Mouse (Mus musculus): ENCODE data around the gene Arid5b. TPM values are rescaled to one million over a fixed set of nuclear protein-coding genes. Genes with fewer than 3 reads are reported as not detected.

The Arid5b gene
- polyA plus RNA-seq, 1 experiment: 4.5 TPM

GRCm38 (mm10) chr10:68129651-68130050, 148.9 kb downstream of the Arid5b start:
- Histone ChIP-seq H3K36me3 (ENCODE audit: control insufficient read depth, insufficient read depth, low read length) (peaks cover 21% of the 10 kb centered on the region), H3K27ac (ENCODE audit: insufficient read depth, low read length) (no peak overlapping the region), H3K4me3 (ENCODE audit: extremely low read depth, insufficient read depth, insufficient read length) (no peak overlapping the region), H3K27me3 (ENCODE audit: control insufficient read depth, insufficient read depth, low read length) (no peaks in the 10 kb centered on the region), H3K4me1 (ENCODE audit: control insufficient read depth, insufficient read depth, insufficient read length) (no peaks in the 10 kb centered on the region; the same call in 1 of the 2 replicates)
- WGBS: 78% methylated on average over 7 of the region's 7 CpGs
- no peak for DNase-seq (ENCODE audit: low read depth in 1 of 2, low spot score in 2 of 2)
- TF ChIP-seq CTCF (IDR thresholded peaks at IDR 0.05; ENCODE audit: extremely low read depth, insufficient read depth, insufficient read length, insufficient replicate concordance) (no peak), POLR2A (IDR thresholded peaks at IDR 0.05; ENCODE audit: low read depth, low read length) (no peak)

GRCm38 (mm10) chr10:68129009-68129408, 149.5 kb downstream of the Arid5b start:
- Histone ChIP-seq H3K4me1 (ENCODE audit: control insufficient read depth, insufficient read depth, insufficient read length) (peaks cover 2% of the 10 kb centered on the region; the same call in 1 of the 2 replicates), H3K27me3 (ENCODE audit: control insufficient read depth, insufficient read depth, low read length) (no peaks in the 10 kb centered on the region), H3K36me3 (ENCODE audit: control insufficient read depth, insufficient read depth, low read length) (peaks cover 21% of the 10 kb centered on the region), H3K27ac (ENCODE audit: insufficient read depth, low read length) (no peak overlapping the region), H3K4me3 (ENCODE audit: extremely low read depth, insufficient read depth, insufficient read length) (no peak overlapping the region)
- WGBS: 90% methylated on average over 3 of the region's 3 CpGs
- DNase-seq (ENCODE audit: low read depth in 1 of 2, low spot score in 2 of 2): no peak
- TF ChIP-seq POLR2A (IDR thresholded peaks at IDR 0.05; ENCODE audit: low read depth, low read length) (no peak), CTCF (IDR thresholded peaks at IDR 0.05; ENCODE audit: extremely low read depth, insufficient read depth, insufficient read length, insufficient replicate concordance) (no peak)

GRCm38 (mm10) chr10:68128441-68128848, 150.1 kb downstream of the Arid5b start:
- Histone ChIP-seq H3K4me3 (ENCODE audit: extremely low read depth, insufficient read depth, insufficient read length) (no peak overlapping the region), H3K27ac (ENCODE audit: insufficient read depth, low read length) (no peak overlapping the region)
- WGBS: 85% methylated on average over 10 of the region's 10 CpGs

GRCm38 (mm10) chr10:68127604-68128256, 150.8 kb downstream of the Arid5b start:
- no peaks in the 10 kb centered on the region for H3K27me3 ChIP-seq (ENCODE audit: control insufficient read depth, insufficient read depth, low read length)
- peaks cover 15% of the 10 kb centered on the region for H3K36me3 ChIP-seq (ENCODE audit: control insufficient read depth, insufficient read depth, low read length)
- DNase-seq (ENCODE audit: low read depth in 1 of 2, low spot score in 2 of 2): no peak
- no peak overlapping the region for H3K27ac ChIP-seq (ENCODE audit: insufficient read depth, low read length)
- no peak overlapping the region for H3K4me3 ChIP-seq (ENCODE audit: extremely low read depth, insufficient read depth, insufficient read length)
- H3K4me1 ChIP-seq (ENCODE audit: control insufficient read depth, insufficient read depth, insufficient read length): peaks cover 2% of the 10 kb centered on the region; the same call in 1 of the 2 replicates
- 88% methylated on average over 6 of the region's 6 CpGs for WGBS
- TF ChIP-seq POLR2A (IDR thresholded peaks at IDR 0.05; ENCODE audit: low read depth, low read length): no peak

More at GRCm38 (mm10) chr10:68128441-68128848, 150.1 kb downstream of the Arid5b start:
- TF ChIP-seq POLR2A (IDR thresholded peaks at IDR 0.05; ENCODE audit: low read depth, low read length) (no peak), CTCF (IDR thresholded peaks at IDR 0.05; ENCODE audit: extremely low read depth, insufficient read depth, insufficient read length, insufficient replicate concordance) (no peak)
- Histone ChIP-seq H3K36me3 (ENCODE audit: control insufficient read depth, insufficient read depth, low read length) (peaks cover 18% of the 10 kb centered on the region), H3K4me1 (ENCODE audit: control insufficient read depth, insufficient read depth, insufficient read length) (peaks cover 2% of the 10 kb centered on the region; the same call in 1 of the 2 replicates), H3K27me3 (ENCODE audit: control insufficient read depth, insufficient read depth, low read length) (no peaks in the 10 kb centered on the region)
- DNase-seq (ENCODE audit: low read depth in 1 of 2, low spot score in 2 of 2): no peak

GRCm38 (mm10) chr10:68127104-68127503, 151.4 kb downstream of the Arid5b start:
- no peaks in the 10 kb centered on the region for H3K27me3 ChIP-seq (ENCODE audit: control insufficient read depth, insufficient read depth, low read length)
- peaks cover 2% of the 10 kb centered on the region; the same call in 1 of the 2 replicates for H3K4me1 ChIP-seq (ENCODE audit: control insufficient read depth, insufficient read depth, insufficient read length)
- peaks cover 15% of the 10 kb centered on the region for H3K36me3 ChIP-seq (ENCODE audit: control insufficient read depth, insufficient read depth, low read length)
- 70% methylated on average over 2 of the region's 2 CpGs for WGBS
- 0 out of 2 replicates have a peak overlapping the region, but pooled peaks have one; percentile 21 for H3K27ac ChIP-seq (ENCODE audit: insufficient read depth, low read length)
- TF ChIP-seq CTCF (IDR thresholded peaks at IDR 0.05; ENCODE audit: extremely low read depth, insufficient read depth, insufficient read length, insufficient replicate concordance): no peak
- no peak for TF ChIP-seq POLR2A (IDR thresholded peaks at IDR 0.05; ENCODE audit: low read depth, low read length)
- H3K4me3 ChIP-seq (ENCODE audit: extremely low read depth, insufficient read depth, insufficient read length): no peak overlapping the region
- DNase-seq (ENCODE audit: low read depth in 1 of 2, low spot score in 2 of 2): no peak

GRCm38 (mm10) chr10:68126551-68126950, 152.0 kb downstream of the Arid5b start:
- Histone ChIP-seq H3K4me3 (ENCODE audit: extremely low read depth, insufficient read depth, insufficient read length) (no peak overlapping the region), H3K27me3 (ENCODE audit: control insufficient read depth, insufficient read depth, low read length) (no peaks in the 10 kb centered on the region), H3K36me3 (ENCODE audit: control insufficient read depth, insufficient read depth, low read length) (peaks cover 15% of the 10 kb centered on the region), H3K4me1 (ENCODE audit: control insufficient read depth, insufficient read depth, insufficient read length) (peaks cover 2% of the 10 kb centered on the region; the same call in 1 of the 2 replicates), H3K27ac (ENCODE audit: insufficient read depth, low read length) (no peak overlapping the region)
- TF ChIP-seq CTCF (IDR thresholded peaks at IDR 0.05; ENCODE audit: extremely low read depth, insufficient read depth, insufficient read length, insufficient replicate concordance): no peak
- TF ChIP-seq POLR2A (IDR thresholded peaks at IDR 0.05; ENCODE audit: low read depth, low read length): no peak
- DNase-seq (ENCODE audit: low read depth in 1 of 2, low spot score in 2 of 2): no peak
- WGBS: 88% methylated on average over 2 of the region's 2 CpGs

GRCm38 (mm10) chr10:68125919-68126550, 152.5 kb downstream of the Arid5b start:
- TF ChIP-seq POLR2A (IDR thresholded peaks at IDR 0.05; ENCODE audit: low read depth, low read length) (no peak), CTCF (IDR thresholded peaks at IDR 0.05; ENCODE audit: extremely low read depth, insufficient read depth, insufficient read length, insufficient replicate concordance) (no peak)
- Histone ChIP-seq H3K36me3 (ENCODE audit: control insufficient read depth, insufficient read depth, low read length) (peaks cover 17% of the 10 kb centered on the region), H3K4me1 (ENCODE audit: control insufficient read depth, insufficient read depth, insufficient read length) (peaks cover 4% of the 10 kb centered on the region; the same call in 1 of the 2 replicates), H3K27ac (ENCODE audit: insufficient read depth, low read length) (no peak overlapping the region), H3K27me3 (ENCODE audit: control insufficient read depth, insufficient read depth, low read length) (no peaks in the 10 kb centered on the region), H3K4me3 (ENCODE audit: extremely low read depth, insufficient read depth, insufficient read length) (no peak overlapping the region)
- DNase-seq (ENCODE audit: low read depth in 1 of 2, low spot score in 2 of 2): no peak
- WGBS: 76% methylated on average over 8 of the region's 8 CpGs
